Mouse (Mus musculus): ENCODE results near the gene Tpm1. TPM values are rescaled to one million over a fixed set of nuclear protein-coding genes. Genes with fewer than 3 reads are reported as not detected.

The Tpm1 gene
- polyA plus RNA-seq (2012; ENCODE audit: insufficient read depth, insufficient read length, missing spikeins) = 103 and 104 TPM in 2 replicates

DNA sequence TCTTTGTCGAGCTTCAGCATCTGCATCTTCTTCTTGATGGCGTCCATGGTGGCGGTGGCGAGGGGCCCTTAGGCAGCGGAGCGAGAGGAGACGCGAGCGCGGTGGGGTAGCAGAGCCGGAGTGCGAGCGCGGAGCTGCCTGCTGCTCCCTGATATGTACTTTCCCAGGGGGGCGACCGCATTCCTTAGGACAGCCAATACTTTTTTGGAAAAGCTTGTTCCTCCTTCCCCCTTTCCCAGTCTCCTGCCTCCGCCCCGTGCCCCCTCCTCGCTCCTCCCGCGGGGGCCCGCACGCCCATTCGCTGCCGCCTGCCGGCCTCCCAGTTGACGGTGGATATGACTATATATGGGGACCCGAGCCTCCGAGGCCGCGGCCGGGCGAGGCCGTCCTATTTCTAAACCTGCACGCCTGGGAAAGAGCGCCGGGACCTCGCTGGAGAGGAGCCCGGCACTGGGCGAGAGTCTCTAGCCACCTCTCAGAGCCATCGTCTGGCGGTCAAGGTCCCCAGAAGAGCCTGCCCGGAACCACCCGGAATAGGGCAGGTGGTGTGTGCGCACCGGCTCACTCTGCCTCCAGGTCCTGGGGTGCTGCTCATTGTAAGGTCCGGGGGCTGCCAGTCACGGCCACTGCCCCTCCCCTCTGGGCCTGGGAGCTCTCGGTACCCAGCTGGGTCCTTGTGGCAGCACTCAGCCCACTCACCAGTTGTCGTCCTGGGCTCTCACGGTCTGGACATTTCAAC lies at the start of gene Tpm1:
TSS of gene Tpm1 (minus strand) at position 321 of the 739 bp plus-strand sequence.
- TF ChIP-seq CTCF (IDR thresholded peaks at IDR 0.05; ENCODE audit: low read depth, low read length) (no peak), POLR2A (IDR thresholded peaks at IDR 0.05; ENCODE audit: borderline replicate concordance, low read depth, low read length) (no peak)
- Histone ChIP-seq H3K27ac (ENCODE audit: insufficient read depth, low read depth, low read length) (no peak within 1 kb of the TSS), H3K4me3 (ENCODE audit: insufficient read depth, low read length) (peak within 1 kb of the TSS; percentile 49), H3K4me1 (ENCODE audit: control insufficient read depth, insufficient read depth, low read length) (peaks cover 9% of the 10 kb centered on the region; the same call in 1 of the 2 replicates)

DNA sequence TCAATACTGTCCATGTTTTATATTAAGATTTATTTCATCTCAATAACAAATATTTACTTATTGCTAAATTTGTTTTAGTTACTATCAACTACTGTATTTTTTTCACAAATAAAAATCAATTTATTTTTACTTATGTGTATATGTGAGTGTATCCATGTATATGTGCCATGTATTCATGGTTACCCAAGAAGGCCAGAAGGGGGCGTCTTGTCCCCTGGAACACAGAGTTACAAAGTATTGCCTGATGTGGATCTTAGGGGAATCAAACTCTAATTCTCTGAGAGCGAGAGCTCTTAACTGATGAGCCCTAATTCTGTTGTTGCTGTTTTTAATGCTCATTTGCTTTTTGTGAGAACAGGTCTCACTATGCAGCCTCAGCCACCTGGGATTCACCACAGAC lies 45.2 kb upstream of the Tpm1 start:
- 0 out of 2 replicates have a peak, but pooled peaks cover 2% of the 10 kb centered on the region for H3K4me1 ChIP-seq (ENCODE audit: control insufficient read depth, insufficient read depth, low read length)
- H3K27ac ChIP-seq (ENCODE audit: insufficient read depth, low read depth, low read length) = no peak overlapping the region
- TF ChIP-seq CTCF (IDR thresholded peaks at IDR 0.05; ENCODE audit: low read depth, low read length) (no peak), POLR2A (IDR thresholded peaks at IDR 0.05; ENCODE audit: borderline replicate concordance, low read depth, low read length) (no peak)
- no peak overlapping the region for H3K4me3 ChIP-seq (ENCODE audit: insufficient read depth, low read length)

- H3K4me1 ChIP-seq (ENCODE audit: control insufficient read depth, insufficient read depth, low read length) = no peaks in the 10 kb centered on the region
- H3K4me3 ChIP-seq (ENCODE audit: insufficient read depth, low read length) = no peak overlapping the region
- H3K27ac ChIP-seq (ENCODE audit: insufficient read depth, low read depth, low read length) = no peak overlapping the region
- no peak for TF ChIP-seq CTCF (IDR thresholded peaks at IDR 0.05; ENCODE audit: low read depth, low read length)
These were observed 43.0 kb upstream of the Tpm1 start for GRCm38 (mm10) chr9:67092210-67092609.

GRCm38 (mm10) chr9:67091598-67091997 lies 42.4 kb upstream of the Tpm1 start:
- no peak overlapping the region for H3K27ac ChIP-seq (ENCODE audit: insufficient read depth, low read depth, low read length)
- no peak overlapping the region for H3K4me3 ChIP-seq (ENCODE audit: insufficient read depth, low read length)
- H3K4me1 ChIP-seq (ENCODE audit: control insufficient read depth, insufficient read depth, low read length) = no peaks in the 10 kb centered on the region
- TF ChIP-seq CTCF (IDR thresholded peaks at IDR 0.05; ENCODE audit: low read depth, low read length) = no peak
- no peak for TF ChIP-seq POLR2A (IDR thresholded peaks at IDR 0.05; ENCODE audit: borderline replicate concordance, low read depth, low read length)

DNA sequence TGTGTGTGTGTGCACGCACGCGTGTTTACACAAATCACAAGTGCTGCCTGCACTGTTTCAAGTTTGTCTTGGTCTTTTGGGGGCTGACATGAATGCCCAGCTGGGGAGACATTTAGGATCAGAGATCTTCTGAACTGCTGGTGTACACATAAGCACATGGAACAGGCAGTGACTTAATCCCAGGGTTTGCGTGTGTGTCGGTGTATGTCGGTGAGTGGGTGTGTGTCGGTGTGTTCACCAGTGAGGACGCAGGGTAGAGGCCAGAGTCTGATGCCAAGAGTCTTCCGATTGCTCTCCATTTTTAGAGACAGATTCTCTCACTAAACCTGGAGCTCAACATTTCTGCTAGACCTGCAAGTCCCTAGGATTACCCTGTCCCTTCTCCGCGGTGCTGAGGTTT lies 41.9 kb upstream of the Tpm1 start:
- Histone ChIP-seq H3K4me1 (ENCODE audit: control insufficient read depth, insufficient read depth, low read length) (no peaks in the 10 kb centered on the region), H3K27ac (ENCODE audit: insufficient read depth, low read depth, low read length) (no peak overlapping the region), H3K4me3 (ENCODE audit: insufficient read depth, low read length) (no peak overlapping the region)
- TF ChIP-seq CTCF (IDR thresholded peaks at IDR 0.05; ENCODE audit: low read depth, low read length) = no peak
- no peak for TF ChIP-seq POLR2A (IDR thresholded peaks at IDR 0.05; ENCODE audit: borderline replicate concordance, low read depth, low read length)

DNA sequence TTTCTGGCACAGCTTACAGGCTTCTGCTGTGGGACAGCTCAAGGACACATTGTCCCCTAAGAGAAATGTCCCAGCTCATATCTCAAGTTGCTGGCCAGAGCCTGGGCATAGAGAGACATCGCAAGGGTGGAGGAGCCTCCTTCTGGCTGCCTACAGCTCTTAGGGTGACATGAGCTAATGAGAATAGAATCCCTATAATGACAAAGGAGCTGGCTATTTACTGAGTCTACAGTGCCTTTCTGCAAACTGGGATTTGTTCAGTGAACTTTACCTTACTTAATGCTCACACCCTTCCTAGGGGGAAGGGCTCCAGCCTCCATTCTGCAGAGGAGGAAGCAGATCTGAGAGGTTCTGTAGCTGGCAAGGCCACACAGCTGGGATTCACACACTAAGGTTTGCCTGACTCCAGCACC lies 41.4 kb upstream of the Tpm1 start:
- Histone ChIP-seq H3K4me3 (ENCODE audit: insufficient read depth, low read length) (no peak overlapping the region), H3K27ac (ENCODE audit: insufficient read depth, low read depth, low read length) (no peak overlapping the region), H3K4me1 (ENCODE audit: control insufficient read depth, insufficient read depth, low read length) (no peaks in the 10 kb centered on the region)
- TF ChIP-seq CTCF (IDR thresholded peaks at IDR 0.05; ENCODE audit: low read depth, low read length) = no peak
- no peak for TF ChIP-seq POLR2A (IDR thresholded peaks at IDR 0.05; ENCODE audit: borderline replicate concordance, low read depth, low read length)

DNA sequence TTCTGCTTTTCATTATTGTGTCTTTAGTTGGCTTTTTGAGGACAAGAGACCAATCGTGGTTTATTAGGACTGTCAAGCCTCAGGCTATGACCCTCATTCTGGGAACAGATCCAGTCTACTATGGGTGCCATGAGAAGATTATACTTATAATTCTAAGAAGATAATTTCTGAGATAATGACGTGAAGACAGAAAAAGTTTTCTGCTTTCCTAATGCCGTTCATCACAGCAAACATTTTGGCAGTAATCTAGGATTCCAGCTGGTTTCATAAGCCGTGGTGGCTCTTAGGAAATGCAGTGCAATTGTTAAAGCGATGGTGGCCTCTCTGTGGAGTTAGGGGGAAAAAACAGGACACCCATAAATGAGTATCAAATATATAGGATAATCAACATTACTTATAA lies 40.0 kb upstream of the Tpm1 start:
- H3K27ac ChIP-seq (ENCODE audit: insufficient read depth, low read depth, low read length) = no peak overlapping the region
- no peak overlapping the region for H3K4me3 ChIP-seq (ENCODE audit: insufficient read depth, low read length)
- TF ChIP-seq CTCF (IDR thresholded peaks at IDR 0.05; ENCODE audit: low read depth, low read length) = no peak
- no peaks in the 10 kb centered on the region for H3K4me1 ChIP-seq (ENCODE audit: control insufficient read depth, insufficient read depth, low read length)

DNA sequence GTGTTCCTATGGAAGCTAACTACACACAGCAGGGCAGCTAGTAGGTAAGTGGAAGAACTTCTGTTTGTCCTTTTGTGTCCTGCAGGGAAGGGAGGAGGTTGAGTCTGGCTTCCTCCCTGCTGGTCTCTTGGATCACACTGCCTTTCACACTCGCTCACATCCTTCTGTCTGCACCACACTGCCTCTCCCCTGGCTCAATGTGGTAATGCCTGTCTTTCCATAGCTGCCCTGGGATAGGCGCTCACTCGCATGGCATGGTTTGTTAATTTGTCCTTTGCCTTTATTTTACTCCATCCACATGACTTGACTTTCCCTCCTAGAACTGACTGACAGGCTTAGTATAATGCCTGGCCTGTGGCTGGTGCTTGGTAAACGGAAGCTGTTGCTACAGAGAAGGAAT lies 34.6 kb upstream of the Tpm1 start:
- peaks cover 12% of the 10 kb centered on the region for H3K4me1 ChIP-seq (ENCODE audit: control insufficient read depth, insufficient read depth, low read length)
- TF ChIP-seq POLR2A (IDR thresholded peaks at IDR 0.05; ENCODE audit: borderline replicate concordance, low read depth, low read length) (no peak), CTCF (IDR thresholded peaks at IDR 0.05; ENCODE audit: low read depth, low read length) (no peak)
- H3K27ac ChIP-seq (ENCODE audit: insufficient read depth, low read depth, low read length) = no peak overlapping the region
- no peak overlapping the region for H3K4me3 ChIP-seq (ENCODE audit: insufficient read depth, low read length)

- TF ChIP-seq POLR2A (IDR thresholded peaks at IDR 0.05; ENCODE audit: borderline replicate concordance, low read depth, low read length) (no peak), CTCF (IDR thresholded peaks at IDR 0.05; ENCODE audit: low read depth, low read length) (no peak)
- H3K27ac ChIP-seq (ENCODE audit: insufficient read depth, low read depth, low read length) = no peak overlapping the region
- peaks cover 12% of the 10 kb centered on the region for H3K4me1 ChIP-seq (ENCODE audit: control insufficient read depth, insufficient read depth, low read length)
These were observed 32.5 kb upstream of the Tpm1 start for GRCm38 (mm10) chr9:67081688-67082087.

GRCm38 (mm10) chr9:67077658-67078319 lies 28.6 kb upstream of the Tpm1 start:
- Histone ChIP-seq H3K27ac (ENCODE audit: insufficient read depth, low read depth, low read length) (no peak overlapping the region), H3K4me3 (ENCODE audit: insufficient read depth, low read length) (no peak overlapping the region), H3K4me1 (ENCODE audit: control insufficient read depth, insufficient read depth, low read length) (peaks cover 12% of the 10 kb centered on the region)
- TF ChIP-seq POLR2A (IDR thresholded peaks at IDR 0.05; ENCODE audit: borderline replicate concordance, low read depth, low read length) (no peak), CTCF (IDR thresholded peaks at IDR 0.05; ENCODE audit: low read depth, low read length) (0 out of 2 replicates have a peak, but pooled peaks have one; percentile 10)

More at GRCm38 (mm10) chr9:67081688-67082087, 32.5 kb upstream of the Tpm1 start:
- H3K4me3 ChIP-seq (ENCODE audit: insufficient read depth, low read length) = no peak overlapping the region

All from bone marrow macrophage, adult 2 months (primary cell).